Mouse (Mus musculus) CH12.LX (cell line): ENCODE data around the gene Ogn. TPM values are rescaled to one million over a fixed set of nuclear protein-coding genes. Genes with fewer than 3 reads are reported as not detected.

ENCODE experiments used
- DNase-seq: peaks from one replicate; pipeline ENCODE4 v3.0.0-alpha.2; 2013; ENCODE audit errors: extremely low read depth
- H3K27ac ChIP-seq: 2 replicates; pipeline ENCODE4 v1.5.1; 2012; ENCODE audit warnings: low read depth, mild to moderate bottlenecking, control low read depth, moderate library complexity; ENCODE audit not compliant: insufficient read depth
- H3K27me3 ChIP-seq: replicated peaks from 2 replicates; pipeline ENCODE3; 2012; ENCODE audit warnings: inconsistent platforms
- H3K36me3 ChIP-seq, 2 experiments: replicated peaks in 1 of 2; 2 replicates each; pipeline versions ENCODE3 to v1.6.1; 2012; ENCODE audit warnings: inconsistent platforms in 1 of 2, low read length in 1 of 2, mild to moderate bottlenecking in 1 of 2, mixed read lengths in 1 of 2, moderate library complexity in 1 of 2; ENCODE audit not compliant: control insufficient read depth in 1 of 2, insufficient read depth in 1 of 2
- H3K4me1 ChIP-seq, 2 experiments: 2 replicates each; pipeline ENCODE4 v1.6.1; 2012; ENCODE audit warnings: inconsistent platforms in 1 of 2, moderate library complexity in 1 of 2; ENCODE audit not compliant: insufficient read depth in 2 of 2, control insufficient read depth in 1 of 2
- H3K4me2 ChIP-seq: 2 replicates; pipeline ENCODE4 v1.6.1; 2012; ENCODE audit warnings: low read depth, mild to moderate bottlenecking, control low read depth; ENCODE audit not compliant: poor library complexity, insufficient read depth, severe bottlenecking
- H3K4me3 ChIP-seq, 3 experiments: fragments of 150-350 bp in 1 of 3; sonication (generic) in 1 of 3; replicated peaks in 1 of 3; 2 replicates each; pipeline versions ENCODE3 to v1.5.1; 2011 to 2012; ENCODE audit warnings: low read depth in 2 of 3, low read length in 2 of 3, mild to moderate bottlenecking in 2 of 3, moderate library complexity in 2 of 3, control low read depth in 1 of 3, improper control_type of control experiment in 1 of 3, inconsistent platforms in 1 of 3, mixed read lengths in 1 of 3; ENCODE audit not compliant: poor library complexity in 1 of 3
- H3K79me2 ChIP-seq: replicated peaks from 2 replicates; pipeline ENCODE4 v1.6.1; 2012; ENCODE audit warnings: mild to moderate bottlenecking, moderate library complexity; ENCODE audit not compliant: control insufficient read depth, poor library complexity, insufficient read depth, severe bottlenecking; ENCODE audit errors: extremely low read depth
- H3K9ac ChIP-seq: 2 replicates; pipeline ENCODE4 v1.6.1; 2012; ENCODE audit warnings: low read depth, mild to moderate bottlenecking, control low read depth, moderate library complexity; ENCODE audit not compliant: insufficient read depth
- H3K9me3 ChIP-seq: replicated peaks from 2 replicates; pipeline ENCODE3; 2012; ENCODE audit warnings: low read length, inconsistent platforms, mixed read lengths
- CHD2 ChIP-seq: IDR thresholded peaks from 2 replicates; pipeline ENCODE4 v1.6.1; 2011; ENCODE audit warnings: low read length, improper control_type of control experiment
- CTCF ChIP-seq, 2 experiments: IDR thresholded peaks in 1 of 2; conservative IDR thresholded peaks in 1 of 2; 2 replicates each; pipeline ENCODE4 v1.5.1; 2011 to 2012; ENCODE audit warnings: low read depth in 2 of 2, low read length in 2 of 2, improper control_type of control experiment in 1 of 2, inconsistent platforms in 1 of 2, mild to moderate bottlenecking in 1 of 2, moderate library complexity in 1 of 2
- JUN ChIP-seq: IDR thresholded peaks from 2 replicates; pipeline ENCODE4 v1.6.1; 2011; ENCODE audit warnings: low read depth, mild to moderate bottlenecking, low read length, improper control_type of control experiment, moderate library complexity; ENCODE audit not compliant: insufficient read depth
- JUND ChIP-seq: conservative IDR thresholded peaks from 2 replicates; pipeline ENCODE4 v1.6.1; 2011; ENCODE audit warnings: low read depth, low read length, improper control_type of control experiment
- MAFK ChIP-seq: IDR thresholded peaks from 2 replicates; pipeline ENCODE4 v1.6.1; 2011; ENCODE audit warnings: low read length, improper control_type of control experiment; ENCODE audit not compliant: insufficient replicate concordance
- NELFE ChIP-seq: IDR thresholded peaks from 2 replicates; pipeline ENCODE4 v1.6.1; 2011; ENCODE audit warnings: low read depth, low read length, improper control_type of control experiment
- RAD21 ChIP-seq: IDR thresholded peaks from 2 replicates; pipeline ENCODE4 v1.6.1; 2011; ENCODE audit warnings: low read depth, mild to moderate bottlenecking, low read length, improper control_type of control experiment, moderate library complexity
- TBP ChIP-seq: conservative IDR thresholded peaks from 2 replicates; pipeline ENCODE4 v1.6.1; 2011; ENCODE audit warnings: low read depth, low read length, improper control_type of control experiment
- USF2 ChIP-seq: conservative IDR thresholded peaks from 2 replicates; pipeline ENCODE4 v1.6.1; 2011; ENCODE audit warnings: low read depth, low read length, improper control_type of control experiment
- ZNF384 ChIP-seq: IDR thresholded peaks from 2 replicates; pipeline ENCODE4 v1.6.1; 2012; ENCODE audit warnings: low read depth, low read length, improper control_type of control experiment, inconsistent platforms
- dilution Hi-C: fragments of 300-500 bp; cut with MboI; formaldehyde crosslinking; loops from 2 replicates; pipeline ENCODE4 v1.14.3; 2020; ENCODE audit warnings: low sequenced_read_pairs; ENCODE audit not compliant: extremely low pct_unique_long_range_greater_than_20kb, extremely low pct_ligation_motif_present
- in situ Hi-C: fragments of 300-500 bp; cut with MboI; formaldehyde crosslinking; loops from 3 replicates; pipeline ENCODE4 v1.14.3; 2019; ENCODE audit warnings: low sequenced_read_pairs, low pct_ligation_motif_present, low pct_unique_long_range_greater_than_20kb, mixed read lengths
- polyA plus RNA-seq: library from polyadenylated mRNA; unstranded; fragments of >175 nt; gene quantifications from 2 replicates; pipeline ENCODE4 v1.2.1, GENCODE M21; 2012; ENCODE audit warnings: low read depth; ENCODE audit not compliant: insufficient read length
- total RNA-seq, 2 experiments: library from RNA; depleted of rRNA; stranded (reverse); fragments of 300-350 nt in 1 of 2; fragments of >200 nt in 1 of 2; gene quantifications; 2 replicates each; pipeline ENCODE4 v1.2.3; 2012 to 2014

Gene Ogn
- total and polyA plus RNA-seq, 3 experiments = not detected

- dilution Hi-C loops = no loop called here
These were observed 38.2 kb downstream of the Ogn start for GRCm38 (mm10) chr13:49646019-49646418.

DNA sequence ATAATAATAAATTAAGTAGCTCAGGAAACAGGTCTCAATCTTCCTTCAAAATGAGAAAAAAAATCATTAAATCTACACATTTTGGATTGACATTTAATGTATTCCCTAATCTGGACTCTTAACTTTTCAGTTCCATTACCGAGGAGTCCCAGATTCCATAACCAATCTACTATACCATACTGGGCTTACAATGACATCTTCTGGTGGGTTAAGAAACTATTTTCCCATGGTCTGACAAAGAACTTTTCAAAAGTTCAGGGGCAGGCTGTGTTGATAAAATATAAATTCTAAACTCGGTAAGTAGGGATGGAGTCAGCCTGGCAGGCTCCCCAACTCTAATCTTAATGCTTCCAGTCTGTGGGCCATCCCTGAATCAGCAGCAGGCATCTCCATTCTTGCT is 43.3 kb downstream of the Ogn start:
- DNase-seq = no peak
- Histone ChIP-seq H3K9ac (peak overlapping the region; percentile 68; the same call in 1 of the 2 replicates), H3K36me3 (peaks cover 0 to 15% of the 10 kb centered on the region in 2 experiments), H3K27me3 (no peaks in the 10 kb centered on the region)
- TF ChIP-seq JUN = no peak
- TF ChIP-seq NELFE = no peak
- TF ChIP-seq RAD21 = peak; percentile 28
- TF ChIP-seq CTCF (conservative IDR thresholded peaks at IDR 0.05 in 1 of 2, IDR thresholded peaks at IDR 0.05 in 1 of 2; ENCODE audit: low read depth in 2 of 2, low read length in 2 of 2) = peak in 1 of 2 experiments; percentile 33; a peak in 2 of 4 replicates
- TF ChIP-seq CHD2 = no peak
- TF ChIP-seq, all 38 proteins: peak for 2
- no peak overlapping the region for H3K27ac ChIP-seq
- dilution Hi-C loops = no loop called here
- in situ Hi-C loops = no loop called here
- peaks cover 0 to 31% of the 10 kb centered on the region in 2 experiments; a peak in 2 of 4 replicates for H3K4me1 ChIP-seq
- no peak overlapping the region for H3K4me3 ChIP-seq
- peak overlapping the region; percentile 51 for H3K4me2 ChIP-seq
- H3K9me3 ChIP-seq = no peaks in the 10 kb centered on the region
- H3K79me2 ChIP-seq = peaks cover 12% of the 10 kb centered on the region

More at GRCm38 (mm10) chr13:49646019-49646418, 38.2 kb downstream of the Ogn start:
- no peak overlapping the region for H3K9ac ChIP-seq
- TF ChIP-seq MAFK (peak; percentile 87), TBP (no peak)
- TF ChIP-seq, all 38 proteins: peak for 1
- in situ Hi-C loops = loop anchor here (10.0 kb wide), 1 partner anchor 201 kb away; no protein-coding TSS in a partner anchor
- Histone ChIP-seq H3K9me3 (no peaks in the 10 kb centered on the region), H3K27ac (no peak overlapping the region), H3K27me3 (no peaks in the 10 kb centered on the region), H3K4me3 (no peak overlapping the region), H3K36me3 (peaks cover 2 to 18% of the 10 kb centered on the region in 2 experiments), H3K4me1 (peaks cover 0 to 17% of the 10 kb centered on the region in 2 experiments; a peak in 2 of 4 replicates), H3K79me2 (no peaks in the 10 kb centered on the region), H3K4me2 (no peak overlapping the region)
- no peak for DNase-seq

DNA sequence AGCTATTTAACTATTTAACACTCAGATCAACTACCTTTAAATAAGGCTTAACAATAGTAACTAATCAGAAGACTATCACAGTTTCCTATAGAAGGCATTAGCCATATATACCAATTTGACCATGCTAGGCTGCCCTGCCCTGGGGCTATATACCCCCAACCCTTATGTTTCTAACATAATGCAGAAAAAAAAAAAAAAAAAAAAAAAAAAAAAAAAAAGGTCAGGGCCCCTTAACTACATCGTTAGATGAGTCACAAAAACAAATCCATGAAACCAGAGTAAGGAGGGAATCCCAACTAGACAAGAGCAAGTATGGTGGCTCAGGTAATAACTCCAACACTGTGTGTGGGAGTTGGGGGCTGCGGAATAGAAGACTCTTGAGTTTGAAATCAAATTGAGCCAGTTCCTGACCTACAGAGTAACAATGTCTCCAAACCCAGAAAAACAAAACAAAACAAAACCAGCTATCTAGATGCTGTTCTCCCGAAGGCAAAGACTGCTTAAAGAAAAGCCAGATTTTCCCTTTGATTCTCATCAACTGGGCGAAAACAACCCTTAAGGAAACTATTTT is 44.0 kb downstream of the Ogn start:
- peak overlapping the region; percentile 97 for H3K4me2 ChIP-seq
- in situ Hi-C loops = no loop called here
- no peak for TF ChIP-seq USF2
- TF ChIP-seq JUND = no peak
- peak; percentile 85 for TF ChIP-seq ZNF384
- TF ChIP-seq, all 38 proteins: peak for 1
- DNase-seq = peak; percentile 9
- H3K27me3 ChIP-seq = no peaks in the 10 kb centered on the region
- dilution Hi-C loops = no loop called here
- no peak overlapping the region for H3K27ac ChIP-seq
- H3K36me3 ChIP-seq = peaks cover 2 to 18% of the 10 kb centered on the region in 2 experiments
- H3K4me1 ChIP-seq = peaks cover 0 to 26% of the 10 kb centered on the region in 2 experiments; a peak in 2 of 4 replicates
- no peaks in the 10 kb centered on the region for H3K9me3 ChIP-seq
- H3K4me3 ChIP-seq = peak overlapping the region; percentile 90 to 96 (median 96)
- H3K79me2 ChIP-seq = peaks cover 12% of the 10 kb centered on the region
- H3K9ac ChIP-seq = peak overlapping the region; percentile 68
